Mouse (Mus musculus) spleen, adult 2 months (tissue): ENCODE data around the gene Olfml3.

ENCODE experiments used
- CTCF ChIP-seq: fragments of 200-500 bp; IDR thresholded peaks from 2 replicates; pipeline ENCODE4 v1.5.1; 2011; ENCODE audit warnings: mild to moderate bottlenecking, inconsistent platforms; ENCODE audit not compliant: insufficient read depth, insufficient read length, insufficient replicate concordance; ENCODE audit errors: extremely low read depth
- POLR2A ChIP-seq: fragments of 200-500 bp; IDR thresholded peaks from 2 replicates; pipeline ENCODE4 v1.6.1; 2011; ENCODE audit warnings: low read depth, low read length, inconsistent platforms

- no peak for TF ChIP-seq CTCF
- TF ChIP-seq POLR2A: no peak
These were observed 55.3 kb downstream of the Olfml3 start for GRCm38 (mm10) chr3:103682473-103682872.
